Comparison of ENCODE assay signal across 23 mouse cellular contexts in genomic region chr6:59155636-59156035, GRCm38 (mm10). TPM values are rescaled to one million over a fixed set of nuclear protein-coding genes. Genes with fewer than 3 reads are reported as not detected.
A peak's percentile ranks its signal among the peaks of the same experiment; 100 is the strongest.
DNase-seq lines count a peak whose midpoint lies in the region; ATAC-seq and TF ChIP-seq lines count a peak whose summit lies in the region.
"Had no signal": no experiment of that assay in that cellular context is flagged by ENCODE, and none has a peak within 500 bp of the region (broad histone marks: within the 10 kb centered on the region; RNA-seq: fewer than 3 reads in every experiment).

No protein-coding gene starts in this region.

- no peaks in the 10 kb centered on the region for H3K36me3 ChIP-seq in forebrain, embryonic 13.5 days (ENCODE audit: poor library complexity, severe bottlenecking)
- H3K36me3 ChIP-seq in forebrain, embryonic 11.5 days (ENCODE audit: control insufficient read depth, insufficient read depth, low read length) = no peaks in the 10 kb centered on the region
- H3K36me3 ChIP-seq in lung, embryonic 14.5 days (ENCODE audit: insufficient read depth) = no peaks in the 10 kb centered on the region
- H3K36me3 ChIP-seq: heart, embryonic 15.5 days; hindbrain, embryonic 15.5 days; liver, embryonic 13.5 days had no signal

- no peak for TF ChIP-seq CTCF in lung, embryonic 14.5 days (IDR thresholded peaks at IDR 0.05; ENCODE audit: low read depth)
- no peak for TF ChIP-seq CTCF in layer of hippocampus, adult 2 months (conservative IDR thresholded peaks at IDR 0.05)

- H3K4me1 ChIP-seq in forebrain, embryonic 13.5 days = no peaks in the 10 kb centered on the region
- no peaks in the 10 kb centered on the region for H3K4me1 ChIP-seq in forebrain, embryonic 11.5 days (replicated peaks; ENCODE audit: control insufficient read depth, insufficient read depth, low read length)
- no peaks in the 10 kb centered on the region for H3K4me1 ChIP-seq in lung, embryonic 14.5 days (ENCODE audit: insufficient read depth)
- H3K4me1 ChIP-seq: heart, embryonic 15.5 days; hindbrain, embryonic 15.5 days; liver, embryonic 13.5 days; megakaryocyte, embryonic 14.5 days had no signal

- H3K9ac ChIP-seq in forebrain, embryonic 13.5 days = no peak overlapping the region
- H3K9ac ChIP-seq in forebrain, embryonic 11.5 days (ENCODE audit: low read length) = no peak overlapping the region
- H3K9ac ChIP-seq in lung, embryonic 14.5 days = no peak overlapping the region
- H3K9ac ChIP-seq: heart, embryonic 15.5 days; hindbrain, embryonic 15.5 days; liver, embryonic 13.5 days had no signal

- ATAC-seq in forebrain, embryonic 13.5 days = peak; percentile 86
- ATAC-seq in forebrain, embryonic 11.5 days (replicated peaks; ENCODE audit: low FRiP score) = no peak
- ATAC-seq in lung, embryonic 14.5 days (ENCODE audit: insufficient read depth) = no peak
- ATAC-seq: activated CD4-positive, CD25-positive, alpha-beta regulatory T cell, adult 4 months; intestine, embryonic 16.5 days; midbrain, embryonic 16.5 days had no signal

- H3K27ac ChIP-seq in forebrain, embryonic 13.5 days = no peak overlapping the region; the same call in 1 of the 2 replicates
- H3K27ac ChIP-seq in forebrain, embryonic 11.5 days (ENCODE audit: low read depth, low read length) = no peak overlapping the region
- no peak overlapping the region for H3K27ac ChIP-seq in lung, embryonic 14.5 days (ENCODE audit: low read depth)
- H3K27ac ChIP-seq in layer of hippocampus, adult 2 months = peak overlapping the region; percentile 37
- H3K27ac ChIP-seq: gastrocnemius, adult 2 months; heart, embryonic 15.5 days; hindbrain, embryonic 15.5 days; liver, embryonic 13.5 days had no signal

- intact Hi-C loops in left cerebral cortex, postnatal 4 days (cut with DNase I) = no loop called here

- no peak for DNase-seq in forebrain, embryonic 11.5 days (ENCODE audit: low spot score)
- peak; percentile 23 for DNase-seq in lung, embryonic 14.5 days
- no peak for DNase-seq in lung, postnatal 4 days
- DNase-seq in brain, adult 2 months (ENCODE audit: low read depth, low spot score) = peak; percentile 17
- DNase-seq in layer of hippocampus, adult 2 months (ENCODE audit: low spot score in 2 of 2) = peak; percentile 28 to 42
- DNase-seq in left cerebral cortex, postnatal 4 days = no peak
- DNase-seq in cerebellum, adult 11-12 months = no peak
- DNase-seq: adrenal gland, postnatal 10 days; cerebellum, postnatal 14 days; gastrocnemius, adult 2 months; heart, postnatal 36 days; kidney, adult 9 months; kidney, postnatal 14 days; liver, embryonic 13.5 days; lung, postnatal 14 days; thymus, postnatal 14 days had no signal

- WGBS in forebrain, embryonic 13.5 days = 80% methylated on average over 1 of the region's 1 CpGs
- WGBS in forebrain, embryonic 11.5 days = 67% methylated on average over 1 of the region's 1 CpGs
- WGBS in lung, embryonic 14.5 days = 42% methylated on average over 1 of the region's 1 CpGs

- no peak overlapping the region for H3K4me2 ChIP-seq in forebrain, embryonic 13.5 days
- no peak overlapping the region for H3K4me2 ChIP-seq in forebrain, embryonic 11.5 days (ENCODE audit: low read depth, low read length, severe bottlenecking)
- no peak overlapping the region for H3K4me2 ChIP-seq in lung, embryonic 14.5 days
- H3K4me2 ChIP-seq: heart, embryonic 15.5 days; hindbrain, embryonic 15.5 days; liver, embryonic 13.5 days had no signal

- no peaks in the 10 kb centered on the region for H3K27me3 ChIP-seq in forebrain, embryonic 13.5 days
- no peaks in the 10 kb centered on the region for H3K27me3 ChIP-seq in forebrain, embryonic 11.5 days (ENCODE audit: control insufficient read depth, insufficient read depth, low read length)
- H3K27me3 ChIP-seq in lung, embryonic 14.5 days (ENCODE audit: insufficient read depth, low read length) = no peaks in the 10 kb centered on the region
- H3K27me3 ChIP-seq: heart, embryonic 15.5 days; hindbrain, embryonic 15.5 days; liver, embryonic 13.5 days; megakaryocyte, embryonic 14.5 days had no signal

- H3K4me3 ChIP-seq in forebrain, embryonic 13.5 days = no peak overlapping the region
- H3K4me3 ChIP-seq in forebrain, embryonic 11.5 days (ENCODE audit: low read depth, low read length) = no peak overlapping the region
- H3K4me3 ChIP-seq in lung, embryonic 14.5 days (ENCODE audit: low read depth, low read length) = no peak overlapping the region
- no peak overlapping the region for H3K4me3 ChIP-seq in layer of hippocampus, adult 2 months
- H3K4me3 ChIP-seq: gastrocnemius, adult 2 months; heart, embryonic 15.5 days; hindbrain, embryonic 15.5 days; liver, embryonic 13.5 days; megakaryocyte, embryonic 14.5 days had no signal

- no peaks in the 10 kb centered on the region for H3K9me3 ChIP-seq in forebrain, embryonic 13.5 days (replicated peaks)
- H3K9me3 ChIP-seq in forebrain, embryonic 11.5 days (ENCODE audit: control insufficient read depth, low read length) = no peaks in the 10 kb centered on the region
- H3K9me3 ChIP-seq in lung, embryonic 14.5 days (ENCODE audit: low read depth, low read length) = no peaks in the 10 kb centered on the region
- H3K9me3 ChIP-seq: heart, embryonic 15.5 days; hindbrain, embryonic 15.5 days; liver, embryonic 13.5 days; megakaryocyte, embryonic 14.5 days had no signal

RNA-seq across cellular contexts. Expression of gene Tigd2, which starts 53.0 kb away (rescaled TPM):
- 8.4 and 9.0 TPM in 2 replicates for polyA plus RNA-seq in forebrain, embryonic 13.5 days (2015; fragmentation: Nextera tagmentation; extraction: Ambion mirVana)
- 10.7 and 10.9 TPM in 2 replicates for polyA plus RNA-seq in forebrain, embryonic 11.5 days (2014; fragmentation: Nextera tagmentation; extraction: Ambion mirVana)
- polyA plus RNA-seq in lung, embryonic 14.5 days (2014; fragmentation: Nextera tagmentation; extraction: Ambion mirVana) = 9.4 and 10.8 TPM in 2 replicates
- total RNA-seq in layer of hippocampus, adult 2 months (2021) = 10 to 100 TPM; 15.2 to 15.9 TPM
- 1 to 10 TPM; 8.2 to 9.2 TPM for total RNA-seq in left cerebral cortex, postnatal 4 days (2021)

Comparison
In these comparisons a context has a peak if more than half of its experiments do, and no peak if none do; other contexts are left out.
1. DNase-seq: peak in lung, embryonic 14.5 days (single experiment), brain, adult 2 months (single experiment) and layer of hippocampus, adult 2 months (2 of 2); none in forebrain, embryonic 11.5 days (single experiment), lung, postnatal 4 days (0 of 2), left cerebral cortex, postnatal 4 days (single experiment) and cerebellum, adult 11-12 months (single experiment).